Mouse (Mus musculus) kidney, postnatal 36 days (tissue): ENCODE measurements around the gene Banf2.

Experiments
- DNase-seq, 2 experiments: peaks; one replicate each; pipeline ENCODE4 v3.0.0; 2021 to 2022; ENCODE audit warnings: mixed read lengths in 2 of 2

Banf2 gene

GRCm38 (mm10) chr2:144032664-144033063 is at the start of gene Banf2:
Gene Banf2, plus strand, starts transcription at chr2:144033059.
- DNase-seq: no peak

- no peak for DNase-seq
Observed at GRCm38 (mm10) chr2:143983482-143983881, 49.4 kb upstream of the Banf2 start.

GRCm38 (mm10) chr2:143987485-143987884 is 45.4 kb upstream of the Banf2 start:
- DNase-seq: no peak

- peak; percentile 59 to 68 for DNase-seq
Observed at GRCm38 (mm10) chr2:143988016-143988415, 44.8 kb upstream of the Banf2 start.

GRCm38 (mm10) chr2:143990997-143991396 is 41.9 kb upstream of the Banf2 start:
- DNase-seq: peak; percentile 84 to 89

GRCm38 (mm10) chr2:143991964-143992672 is 40.7 kb upstream of the Banf2 start:
- no peak for DNase-seq

GRCm38 (mm10) chr2:143992977-143993376 is 39.9 kb upstream of the Banf2 start:
- no peak for DNase-seq

GRCm38 (mm10) chr2:144002229-144002984 is 30.5 kb upstream of the Banf2 start:
- DNase-seq: no peak

GRCm38 (mm10) chr2:144003544-144003943 is 29.3 kb upstream of the Banf2 start:
- DNase-seq: peak; percentile 64 to 84

GRCm38 (mm10) chr2:144005166-144005955 is 27.5 kb upstream of the Banf2 start:
- no peak for DNase-seq

GRCm38 (mm10) chr2:144006686-144007085 is 26.2 kb upstream of the Banf2 start:
- no peak for DNase-seq

GRCm38 (mm10) chr2:144007211-144007610 is 25.6 kb upstream of the Banf2 start:
- no peak for DNase-seq

- peak in 1 of 2 experiments; percentile 13 for DNase-seq
Observed at GRCm38 (mm10) chr2:144009081-144009480, 23.8 kb upstream of the Banf2 start.

- peak; percentile 79 for DNase-seq
Observed at GRCm38 (mm10) chr2:144009551-144010281, 23.1 kb upstream of the Banf2 start.

GRCm38 (mm10) chr2:144010282-144011044 is 22.4 kb upstream of the Banf2 start:
- DNase-seq: peak; percentile 81 to 89

GRCm38 (mm10) chr2:144011080-144011551 is 21.7 kb upstream of the Banf2 start, which contains the start of gene Rrbp1:
Gene Rrbp1, minus strand, starts transcription at chr2:144011263.
- peak; percentile 99 for DNase-seq

GRCm38 (mm10) chr2:144014051-144014450 is 18.8 kb upstream of the Banf2 start:
- DNase-seq: no peak

GRCm38 (mm10) chr2:144014481-144014880 is 18.4 kb upstream of the Banf2 start:
- DNase-seq: no peak

- no peak for DNase-seq
Observed at GRCm38 (mm10) chr2:144015861-144016260, 17.0 kb upstream of the Banf2 start.

GRCm38 (mm10) chr2:144019971-144020370 is 12.9 kb upstream of the Banf2 start:
- DNase-seq: no peak

- no peak for DNase-seq
Observed at GRCm38 (mm10) chr2:144022441-144022840, 10.4 kb upstream of the Banf2 start.

GRCm38 (mm10) chr2:144025361-144025760 is 7.5 kb upstream of the Banf2 start:
- no peak for DNase-seq
